Mouse (Mus musculus): ENCODE measurements around the gene Psap.
"Not testable (repeated sequence)": the region's sequence is repeated elsewhere in the genome, so short reads cannot be mapped to it uniquely, and the experiment has no call there.

Psap gene

GRCm38 (mm10) chr10:60277207-60278005 is at the start of gene Psap:
Psap (plus strand) TSS chr10:60277627.
- DNase-seq (ENCODE audit: low spot score): peak; percentile 95

GRCm38 (mm10) chr10:60227666-60228065 is 49.8 kb upstream of the Psap start:
- DNase-seq (ENCODE audit: low spot score): no peak

GRCm38 (mm10) chr10:60229113-60229512 is 48.3 kb upstream of the Psap start:
- no peak for DNase-seq (ENCODE audit: low spot score)

GRCm38 (mm10) chr10:60230321-60231088 is 46.9 kb upstream of the Psap start:
- DNase-seq (ENCODE audit: low spot score): peak; percentile 45

GRCm38 (mm10) chr10:60234006-60234405 is 43.4 kb upstream of the Psap start:
- DNase-seq (ENCODE audit: low spot score): no peak

- not testable (repeated sequence) for DNase-seq (ENCODE audit: low spot score)
Measured at GRCm38 (mm10) chr10:60235876-60236275, 41.6 kb upstream of the Psap start.

GRCm38 (mm10) chr10:60237475-60238154 is 39.8 kb upstream of the Psap start:
- DNase-seq (ENCODE audit: low spot score): peak; percentile 54

GRCm38 (mm10) chr10:60240416-60240815 is 37.0 kb upstream of the Psap start:
- DNase-seq (ENCODE audit: low spot score): no peak

GRCm38 (mm10) chr10:60243941-60244340 is 33.5 kb upstream of the Psap start:
- no peak for DNase-seq (ENCODE audit: low spot score)

GRCm38 (mm10) chr10:60245041-60245440 is 32.4 kb upstream of the Psap start:
- DNase-seq (ENCODE audit: low spot score): peak; percentile 93

- DNase-seq (ENCODE audit: low spot score): no peak
Measured at GRCm38 (mm10) chr10:60245635-60246034, 31.8 kb upstream of the Psap start.

GRCm38 (mm10) chr10:60246519-60246918 is 30.9 kb upstream of the Psap start:
- DNase-seq (ENCODE audit: low spot score): peak; percentile 38

- DNase-seq (ENCODE audit: low spot score): not testable (repeated sequence)
Measured at GRCm38 (mm10) chr10:60248345-60248744, 29.1 kb upstream of the Psap start.

- no peak for DNase-seq (ENCODE audit: low spot score)
Measured at GRCm38 (mm10) chr10:60250426-60250965, 26.9 kb upstream of the Psap start.

- no peak for DNase-seq (ENCODE audit: low spot score)
Measured at GRCm38 (mm10) chr10:60252187-60252586, 25.2 kb upstream of the Psap start.

GRCm38 (mm10) chr10:60252606-60253005 is 24.8 kb upstream of the Psap start:
- no peak for DNase-seq (ENCODE audit: low spot score)

- DNase-seq (ENCODE audit: low spot score): no peak
Measured at GRCm38 (mm10) chr10:60256088-60256487, 21.3 kb upstream of the Psap start.

- DNase-seq (ENCODE audit: low spot score): no peak
Measured at GRCm38 (mm10) chr10:60257261-60257825, 20.1 kb upstream of the Psap start.

- no peak for DNase-seq (ENCODE audit: low spot score)
Measured at GRCm38 (mm10) chr10:60260557-60261294, 16.7 kb upstream of the Psap start.

GRCm38 (mm10) chr10:60261530-60261929 is 15.9 kb upstream of the Psap start:
- DNase-seq (ENCODE audit: low spot score): no peak

GRCm38 (mm10) chr10:60262386-60262785 is 15.0 kb upstream of the Psap start:
- peak; percentile 60 for DNase-seq (ENCODE audit: low spot score)
